Mouse (Mus musculus): Measurements from ENCODE around the gene Wdr20. TPM values are rescaled to one million over a fixed set of nuclear protein-coding genes. Genes with fewer than 3 reads are reported as not detected.

Wdr20 gene
- polyA plus RNA-seq, 2 experiments from 2014 or later: 30.2 to 34.0 TPM

GRCm38 (mm10) chr12:110828908-110829307 lies 91.2 kb downstream of the Wdr20 start:
- no peak for ATAC-seq

DNA sequence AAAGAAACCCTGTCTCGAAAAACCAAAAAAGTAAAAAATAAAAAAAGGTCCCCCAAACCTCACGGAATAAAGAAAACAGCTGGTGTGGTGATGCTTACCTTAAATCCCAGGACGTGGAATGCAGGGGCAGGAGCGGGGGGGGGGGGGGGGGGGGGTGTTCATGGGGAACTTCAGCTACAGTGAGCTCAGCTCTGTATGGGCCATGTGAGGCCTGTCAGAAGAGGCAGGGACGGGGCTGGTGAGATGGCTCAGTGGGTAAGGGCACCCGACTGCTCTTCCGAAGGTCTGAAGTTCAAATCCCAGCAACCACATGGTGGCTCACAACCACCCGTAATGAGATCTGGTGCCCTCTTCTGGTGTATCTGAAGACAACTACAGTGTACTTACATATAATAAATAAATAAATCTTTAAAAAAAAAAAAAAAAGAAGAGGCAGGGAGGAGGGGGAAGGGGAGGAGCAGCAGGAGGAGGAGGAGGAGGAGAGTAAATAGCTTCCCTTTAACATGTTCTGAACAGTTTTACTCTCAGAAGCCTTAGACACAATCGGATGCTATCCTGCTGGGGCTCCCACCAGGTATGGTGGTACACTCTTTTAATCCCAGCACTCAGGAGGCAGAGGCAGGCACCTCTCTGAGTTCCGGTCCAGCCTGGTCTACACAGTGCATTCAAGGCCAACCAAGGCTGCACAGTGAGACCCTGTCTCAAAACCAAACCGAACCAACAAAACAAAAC lies 92.7 kb downstream of the Wdr20 start:
- ATAC-seq: no peak

DNA sequence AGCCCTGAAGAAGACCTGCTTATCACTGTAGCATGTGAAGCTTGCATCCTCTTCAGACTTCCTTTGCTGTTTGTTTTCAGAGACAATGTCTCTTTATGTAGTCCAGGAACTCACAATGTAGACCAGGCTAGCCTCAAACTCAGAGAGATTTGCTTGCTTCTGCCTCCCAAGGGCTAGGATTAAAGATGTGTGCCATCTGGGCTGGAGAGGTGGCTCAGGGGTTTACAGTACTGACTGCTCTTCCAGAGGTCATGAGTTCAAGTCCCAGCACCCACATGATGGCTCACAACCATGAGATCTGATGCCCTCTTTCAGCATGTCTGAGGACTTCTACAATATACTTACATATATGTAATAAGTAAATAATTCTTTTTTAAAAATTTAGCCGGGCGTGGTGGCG lies 97.4 kb downstream of the Wdr20 start:
- ATAC-seq: no peak

DNA sequence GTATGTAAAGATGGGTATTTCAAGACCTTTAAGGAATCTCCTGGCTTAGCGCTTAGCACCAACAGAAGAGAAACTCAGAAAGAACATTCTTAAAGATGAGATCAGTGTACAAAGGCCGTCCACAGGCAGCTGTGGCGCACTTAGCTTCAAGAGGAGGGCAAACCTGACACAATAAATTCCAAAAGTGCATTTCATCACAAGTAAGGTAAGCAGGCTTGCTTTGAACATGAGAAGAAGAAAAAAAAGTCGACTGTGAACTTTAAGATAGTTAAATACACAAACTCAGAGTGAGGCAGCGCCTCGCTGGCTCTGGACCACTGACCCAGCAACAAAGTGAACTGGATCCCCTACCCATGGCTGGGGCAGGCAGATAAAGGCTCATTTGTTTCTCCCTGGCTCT lies 99.0 kb downstream of the Wdr20 start:
- no peak for ATAC-seq

DNA sequence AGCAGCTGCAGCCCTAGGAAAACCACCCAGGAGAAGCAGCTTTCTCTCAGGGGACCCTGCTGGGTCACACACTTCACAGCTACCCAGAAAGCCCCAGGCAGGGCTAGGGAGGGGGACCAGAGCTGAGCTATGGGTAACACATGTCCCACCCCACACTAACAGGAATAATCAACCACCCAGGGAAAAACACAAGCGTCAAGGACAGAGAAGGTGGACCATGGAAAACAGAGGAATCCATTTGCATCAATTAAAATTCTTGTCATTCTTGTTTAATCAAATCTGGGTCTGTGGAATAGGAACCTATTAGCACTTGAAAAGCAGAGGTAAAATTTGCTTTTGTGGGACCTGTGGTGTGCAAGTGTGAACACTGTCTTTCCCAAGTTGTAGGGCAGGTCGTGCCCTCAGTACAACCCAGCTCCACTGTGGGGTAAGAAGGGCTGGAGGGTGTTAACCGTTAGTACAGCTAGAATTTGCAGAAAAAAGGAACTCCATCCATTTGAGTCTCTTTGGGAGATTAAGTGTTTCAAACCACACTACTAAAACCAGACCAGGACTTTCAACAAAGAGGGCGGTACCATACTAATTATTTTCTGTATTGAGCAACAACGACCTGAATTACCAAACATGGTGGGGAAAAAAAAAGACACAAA lies 99.6 kb downstream of the Wdr20 start:
- no peak for ATAC-seq

DNA sequence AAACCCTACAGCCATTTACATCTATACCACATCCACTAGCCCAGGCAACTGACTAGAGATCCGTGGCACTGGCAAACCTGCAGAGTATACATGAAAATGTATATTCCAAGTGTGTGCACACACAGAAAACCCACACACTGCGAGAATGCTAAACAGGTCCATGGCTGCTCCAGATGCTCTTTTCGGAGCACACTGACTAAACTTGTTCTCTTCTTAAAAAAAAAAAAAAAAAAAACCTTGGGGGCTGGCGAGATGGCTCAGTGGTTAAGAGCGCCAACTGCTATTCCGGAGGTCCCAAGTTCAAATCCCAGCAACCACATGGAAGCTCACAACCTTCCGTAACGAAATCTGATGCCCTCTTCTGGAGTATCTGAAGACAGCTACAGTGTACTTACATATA lies 100.1 kb downstream of the Wdr20 start:
- ATAC-seq: no peak

- ATAC-seq: peak; percentile 67
Observed at GRCm38 (mm10) chr12:110840348-110841198, 102.8 kb downstream of the Wdr20 start, which contains the start of gene Mok. Mok (minus strand) TSS chr12:110840939.

DNA sequence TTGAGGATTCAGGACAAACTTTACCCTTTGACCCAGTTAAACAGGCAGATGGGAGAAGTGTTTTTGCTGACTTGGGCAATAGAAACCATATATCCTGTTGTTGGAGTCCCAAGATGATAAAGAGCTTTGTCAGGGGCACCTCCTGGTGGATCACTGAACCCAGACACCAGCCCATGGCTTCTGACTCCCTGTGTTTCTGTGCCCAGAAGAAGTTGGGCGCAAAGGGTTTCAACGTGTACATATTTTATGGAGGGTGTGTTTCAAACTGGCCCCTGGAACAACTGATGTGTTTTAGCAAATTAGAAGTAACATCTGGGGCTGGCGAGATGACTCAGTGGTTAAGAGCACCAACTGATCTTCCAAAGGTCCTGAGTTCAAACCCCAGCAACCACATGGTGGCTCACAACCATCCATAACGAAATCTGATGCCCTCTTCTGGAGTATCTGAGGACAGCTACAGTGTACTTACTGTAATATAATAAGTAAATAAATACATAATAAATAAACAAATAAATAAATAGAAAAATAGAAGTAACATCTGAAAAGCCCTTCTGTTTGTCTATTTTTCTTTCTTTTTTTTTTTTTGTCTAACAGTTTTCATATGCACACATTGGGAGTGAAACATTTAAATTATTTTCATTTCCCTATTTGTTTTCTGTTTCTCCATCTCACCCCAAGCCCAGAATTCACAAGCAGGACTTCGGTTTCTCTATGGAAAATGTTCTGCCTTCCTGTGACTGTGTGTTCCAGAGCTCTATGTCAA lies 104.2 kb downstream of the Wdr20 start:
- no peak for ATAC-seq

DNA sequence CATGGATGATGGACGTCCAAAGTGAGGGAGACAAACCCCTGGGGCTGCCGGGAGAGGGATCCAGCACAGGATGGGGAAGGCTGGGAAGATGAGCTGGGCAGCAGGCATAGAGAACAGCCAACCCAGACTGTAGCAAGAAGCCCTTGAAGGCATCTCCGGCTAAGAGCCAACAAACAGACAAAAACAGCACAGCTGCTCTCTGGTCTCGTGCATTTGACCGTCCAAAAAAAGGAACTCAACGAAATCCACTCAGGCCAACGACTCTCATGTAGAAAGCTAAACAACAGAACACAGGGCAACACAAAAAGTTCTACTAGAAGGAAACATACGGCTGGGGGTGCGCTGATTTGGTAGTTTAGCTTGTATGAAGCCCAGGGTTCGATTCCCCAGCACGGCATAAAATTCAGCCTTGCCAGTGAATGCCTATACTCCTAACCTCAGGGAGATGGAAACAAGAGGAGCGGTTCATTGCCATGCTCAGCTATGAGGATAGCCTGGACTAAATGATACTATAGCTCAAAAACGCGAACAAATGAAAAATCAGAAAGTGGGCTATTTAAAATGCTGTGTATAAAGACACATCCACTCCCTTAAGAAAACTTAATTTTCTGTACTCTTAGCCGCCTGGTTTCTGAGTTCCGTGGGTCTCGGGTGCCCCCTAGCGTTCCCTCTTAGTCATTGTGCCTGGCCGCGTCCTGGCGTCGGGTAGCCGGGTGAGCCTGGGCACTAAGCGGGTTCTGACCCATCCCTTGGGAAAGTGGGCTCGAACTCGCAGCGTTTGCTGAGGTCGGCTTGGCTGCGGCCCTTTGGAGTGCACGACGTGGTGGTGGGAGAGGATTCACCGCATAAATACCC lies 105.7 kb downstream of the Wdr20 start:
- ATAC-seq: peak; percentile 69

- no peak for ATAC-seq
Observed at GRCm38 (mm10) chr12:110844227-110845130, 106.7 kb downstream of the Wdr20 start.

- ATAC-seq: peak; percentile 10
Observed at GRCm38 (mm10) chr12:110845131-110845880, 107.6 kb downstream of the Wdr20 start.

DNA sequence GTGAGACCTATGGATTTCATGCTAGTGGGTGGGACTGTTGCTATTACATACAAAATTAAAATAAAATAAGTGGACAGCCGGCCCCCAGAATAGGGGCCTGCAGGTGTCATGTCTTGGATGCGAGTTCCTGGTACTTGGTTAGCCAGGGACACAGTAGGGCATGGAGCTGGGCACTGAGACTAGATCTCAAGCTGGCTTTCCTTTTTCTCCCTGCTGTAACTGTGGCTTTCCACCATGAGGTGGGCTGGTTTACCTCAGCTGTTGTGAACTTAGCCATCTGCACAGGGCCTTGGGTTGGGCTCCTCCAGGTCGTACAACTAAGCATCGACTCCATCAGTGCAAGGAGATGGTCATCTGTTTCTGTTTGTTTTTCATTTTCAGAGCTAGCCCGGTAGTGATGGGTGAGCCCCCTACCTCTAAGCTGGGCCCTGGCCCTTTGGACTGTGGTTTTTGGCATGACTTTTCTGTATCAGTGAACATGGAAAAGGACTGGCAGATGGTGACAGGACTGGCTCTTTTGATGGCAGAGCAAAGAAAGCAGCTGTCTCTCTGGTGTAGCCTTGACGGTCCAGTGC lies 108.5 kb downstream of the Wdr20 start:
- ATAC-seq: no peak

- ATAC-seq: peak; percentile 74
Observed at GRCm38 (mm10) chr12:110850010-110850928, 112.5 kb downstream of the Wdr20 start, which contains the start of gene Zfp839. Zfp839 (plus strand) TSS chr12:110850253.

DNA sequence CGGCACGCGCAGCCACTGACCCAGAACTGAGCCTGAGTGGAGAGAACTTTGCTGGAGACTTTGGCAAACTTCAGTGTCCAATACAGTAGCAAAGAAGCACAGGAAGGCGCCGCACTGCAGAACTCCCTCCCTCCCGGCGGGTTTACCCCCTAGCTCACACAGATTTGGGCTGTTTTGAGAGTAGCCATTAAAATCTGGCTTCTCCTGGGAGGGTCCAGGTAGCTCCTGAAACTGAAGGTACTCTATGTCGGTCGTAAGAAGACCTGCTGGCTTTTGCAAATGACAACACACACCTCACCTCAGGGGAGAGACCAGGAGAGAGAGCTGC lies 113.1 kb downstream of the Wdr20 start:
- ATAC-seq: peak; percentile 35

- ATAC-seq: peak; percentile 18
Observed at GRCm38 (mm10) chr12:110851414-110851813, 113.7 kb downstream of the Wdr20 start.

DNA sequence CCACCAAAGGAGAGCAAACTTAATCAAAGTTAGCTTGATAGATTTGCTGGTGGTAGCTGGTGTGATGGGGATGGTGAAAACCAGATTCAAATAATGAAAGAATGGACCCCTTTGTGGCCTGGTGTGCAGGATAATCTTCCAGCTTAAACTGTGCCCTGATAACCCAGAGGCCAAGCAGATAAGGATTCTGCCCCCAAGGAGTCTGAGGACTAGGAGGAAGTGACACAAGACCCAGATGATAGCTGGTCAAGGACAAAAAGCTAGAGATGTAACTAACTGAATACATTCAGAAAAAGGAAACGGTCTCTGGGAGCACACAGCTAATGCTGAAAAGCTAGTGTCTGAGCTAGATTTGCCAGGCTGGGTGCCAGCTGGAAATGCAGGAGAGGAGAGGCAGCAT lies 114.2 kb downstream of the Wdr20 start:
- no peak for ATAC-seq

All from CD4-positive, CD25-positive, alpha-beta regulatory T cell, adult 4 months (primary cell).